Mouse (Mus musculus) forelimb bud, embryonic 11.5 days (tissue): Measurements from ENCODE around the gene Fam19a5.

ENCODE experiments used
- DNase-seq: peaks from one replicate; pipeline ENCODE4 v3.0.0-alpha.2; 2012; ENCODE audit warnings: low read depth, low spot score

Fam19a5 gene

GRCm38 (mm10) chr15:87726657-87727236 lies 182.6 kb downstream of the Fam19a5 start:
- DNase-seq = no peak

GRCm38 (mm10) chr15:87736345-87736744 lies 192.2 kb downstream of the Fam19a5 start:
- no peak for DNase-seq

DNA sequence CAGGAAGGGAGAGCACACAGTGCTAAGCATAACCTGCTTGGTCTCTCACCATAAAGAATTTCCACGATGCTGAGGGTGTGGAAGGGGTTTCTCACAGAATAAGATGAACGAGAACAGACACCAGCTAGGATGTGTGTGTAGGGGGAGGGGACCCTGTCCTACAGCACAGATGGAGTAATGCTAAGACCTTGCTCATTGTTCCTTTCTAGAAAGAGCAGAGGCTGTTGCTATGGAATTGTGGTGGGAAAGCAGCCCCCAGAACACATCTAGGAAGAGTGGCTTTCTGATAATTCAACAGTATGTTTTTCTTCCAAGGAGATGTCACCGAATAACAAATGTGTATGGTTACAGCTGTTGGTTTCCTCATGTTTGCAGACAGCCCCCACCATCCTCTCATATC lies 211.4 kb downstream of the Fam19a5 start:
- DNase-seq = no peak

- peak; percentile 1 for DNase-seq
Measured at GRCm38 (mm10) chr15:87765876-87766275, 221.8 kb downstream of the Fam19a5 start.

GRCm38 (mm10) chr15:87773955-87774354 lies 229.9 kb downstream of the Fam19a5 start:
- no peak for DNase-seq

- DNase-seq = no peak
Measured at GRCm38 (mm10) chr15:87783331-87783730, 239.2 kb downstream of the Fam19a5 start.

GRCm38 (mm10) chr15:87789671-87790070 lies 245.6 kb downstream of the Fam19a5 start:
- no peak for DNase-seq

- no peak for DNase-seq
Measured at GRCm38 (mm10) chr15:87793661-87794060, 249.6 kb downstream of the Fam19a5 start.

GRCm38 (mm10) chr15:87796571-87796970 lies 252.5 kb downstream of the Fam19a5 start:
- DNase-seq = no peak
